Mouse (Mus musculus) ES-Bruce4 (cell line): Measurements from ENCODE around the gene Myadm. TPM values are rescaled to one million over a fixed set of nuclear protein-coding genes. Genes with fewer than 3 reads are reported as not detected.

Source experiments
- H3K27ac ChIP-seq: 2 replicates; pipeline ENCODE4 v1.5.1; 2012; ENCODE audit warnings: low read length, inconsistent platforms; ENCODE audit not compliant: insufficient read depth
- H3K27me3 ChIP-seq: 2 replicates; pipeline ENCODE4 v1.6.1; 2012; ENCODE audit warnings: mild to moderate bottlenecking, low read length, inconsistent platforms; ENCODE audit not compliant: control insufficient read depth, poor library complexity, insufficient read depth, severe bottlenecking
- H3K36me3 ChIP-seq: 2 replicates; pipeline ENCODE4 v1.6.1; 2012; ENCODE audit warnings: inconsistent platforms, mild to moderate bottlenecking, low read length, moderate library complexity; ENCODE audit not compliant: control insufficient read depth, poor library complexity, insufficient read depth, severe bottlenecking
- H3K4me1 ChIP-seq: one replicate; pipeline ENCODE4 v1.8.1; 2011; ENCODE audit warnings: low read length; ENCODE audit not compliant: control insufficient read depth, insufficient read depth
- H3K4me3 ChIP-seq: 2 replicates; pipeline ENCODE4 v1.5.1; 2011; ENCODE audit warnings: low read depth, mild to moderate bottlenecking, low read length
- H3K9ac ChIP-seq: 2 replicates; pipeline ENCODE4 v1.6.1; 2012; ENCODE audit warnings: low read depth, mild to moderate bottlenecking, inconsistent platforms; ENCODE audit not compliant: poor library complexity, severe bottlenecking
- H3K9me3 ChIP-seq: replicated peaks from 2 replicates; pipeline ENCODE4 v1.6.1; 2012; ENCODE audit warnings: mild to moderate bottlenecking, low read length, inconsistent platforms; ENCODE audit not compliant: control insufficient read depth, poor library complexity, insufficient read depth, severe bottlenecking
- CTCF ChIP-seq: IDR thresholded peaks from one replicate; pipeline ENCODE4 v1.8.1; 2011; ENCODE audit warnings: low read depth, low read length
- EP300 ChIP-seq: IDR thresholded peaks from 2 replicates; pipeline ENCODE4 v1.6.1; 2011; ENCODE audit warnings: low read depth, low read length; ENCODE audit not compliant: insufficient read depth
- POLR2A ChIP-seq: IDR thresholded peaks from one replicate; pipeline ENCODE4 v1.8.1; 2011; ENCODE audit warnings: low read length; ENCODE audit not compliant: insufficient read depth
- polyA plus RNA-seq: library from polyadenylated mRNA; stranded (reverse); fragments of >200 nt; gene quantifications from 2 replicates; pipeline ENCODE4 v1.2.4, GENCODE M21; 2011; ENCODE audit warnings: low read depth; ENCODE audit not compliant: missing spikeins, insufficient read depth, insufficient read length

Myadm gene
- polyA plus RNA-seq, 1 experiment: 214 TPM

DNA sequence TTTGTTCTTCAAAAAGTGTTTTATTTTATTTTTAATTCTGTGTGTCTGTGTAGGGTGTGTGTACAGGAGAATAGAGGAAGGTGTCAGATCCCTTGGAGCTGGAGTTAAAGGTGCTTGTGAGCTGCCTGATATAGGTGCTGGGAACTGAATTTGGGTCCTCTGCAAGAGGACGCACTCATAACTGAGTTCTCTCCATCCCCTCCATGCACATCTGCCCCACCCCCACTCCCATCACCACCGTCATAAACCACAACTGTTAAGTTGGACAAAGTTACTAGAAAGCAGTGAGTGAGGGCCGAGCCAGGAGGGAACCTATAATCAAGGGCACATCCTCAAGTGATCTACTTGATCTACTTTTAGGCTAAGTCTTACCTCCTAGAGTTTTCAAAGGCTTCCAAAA, 55.0 kb downstream of the Myadm start:
- no peak for TF ChIP-seq EP300
- no peak for TF ChIP-seq POLR2A
- no peak for TF ChIP-seq CTCF
- Histone ChIP-seq H3K27me3 (no peaks in the 10 kb centered on the region), H3K9me3 (no peaks in the 10 kb centered on the region), H3K9ac (no peak overlapping the region), H3K27ac (no peak overlapping the region), H3K4me1 (peaks cover 5% of the 10 kb centered on the region), H3K4me3 (no peak overlapping the region), H3K36me3 (peaks cover 15% of the 10 kb centered on the region)

DNA sequence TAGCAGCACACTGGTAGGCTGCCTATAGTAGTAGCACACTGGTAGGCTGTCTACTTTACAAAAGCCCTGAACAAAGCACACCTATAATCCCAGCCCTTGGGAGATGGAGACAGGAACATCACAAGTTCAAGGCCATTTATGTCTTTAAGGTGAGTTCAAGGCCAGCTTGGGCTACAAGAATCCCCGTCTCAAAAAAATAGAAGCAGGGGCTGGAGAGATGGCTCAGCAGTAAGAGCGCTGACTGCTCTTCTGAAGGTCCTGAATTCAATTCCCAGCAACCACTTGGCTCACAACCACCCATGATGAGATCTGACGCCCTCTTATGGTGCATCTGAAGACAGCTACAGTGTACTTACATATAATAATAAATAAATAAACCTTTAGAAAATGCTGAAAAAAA, 56.4 kb downstream of the Myadm start:
- Histone ChIP-seq H3K27me3 (no peaks in the 10 kb centered on the region), H3K36me3 (peaks cover 15% of the 10 kb centered on the region), H3K4me3 (no peak overlapping the region), H3K4me1 (peaks cover 7% of the 10 kb centered on the region), H3K9me3 (no peaks in the 10 kb centered on the region), H3K9ac (no peak overlapping the region), H3K27ac (peak overlapping the region; percentile 56; the same call in 1 of the 2 replicates)
- TF ChIP-seq POLR2A (no peak), EP300 (no peak), CTCF (no peak)

DNA sequence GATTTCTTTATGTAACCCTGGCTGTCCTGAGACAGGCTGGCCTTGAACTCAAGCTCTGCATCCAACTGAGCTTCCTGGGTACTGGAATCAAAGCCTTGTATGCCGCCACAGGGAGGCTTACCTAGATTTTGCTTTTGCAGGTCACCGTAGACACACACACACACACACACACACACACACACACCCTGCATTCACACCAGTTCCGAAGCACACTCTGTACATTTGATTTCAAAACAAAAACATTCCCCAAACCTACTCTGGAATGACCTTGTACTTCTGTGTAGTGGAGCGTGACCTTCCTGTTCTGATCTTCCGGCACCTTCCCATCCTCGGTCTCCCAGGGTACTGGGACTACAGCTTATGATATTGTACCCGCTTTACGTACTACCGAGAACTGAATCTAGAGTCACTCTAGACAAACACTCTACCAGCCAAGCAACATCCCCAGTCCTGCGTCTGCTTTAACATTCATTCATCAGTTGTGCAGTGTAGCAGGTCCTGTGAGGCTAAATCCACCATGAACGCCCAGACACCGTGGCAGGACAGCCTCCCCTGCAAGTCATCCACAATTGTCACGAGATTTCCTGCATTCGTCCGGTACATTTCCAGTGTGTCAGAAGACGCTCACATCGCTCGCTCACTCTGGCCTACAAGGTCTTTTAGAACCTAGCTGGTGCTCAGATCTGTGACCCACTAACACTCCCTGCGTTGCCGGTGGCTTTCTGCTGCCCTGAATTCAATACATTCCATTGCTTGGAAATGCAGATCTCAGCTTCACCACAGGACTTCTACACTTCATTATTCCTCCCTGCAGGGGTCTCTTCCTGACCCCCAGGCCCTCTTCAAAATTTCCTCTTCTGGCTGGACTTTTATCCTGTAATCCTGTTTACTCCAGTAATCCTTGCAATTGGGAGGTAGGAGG, 58.7 kb downstream of the Myadm start:
- no peaks in the 10 kb centered on the region for H3K27me3 ChIP-seq
- peak overlapping the region; percentile 27 for H3K9ac ChIP-seq
- peak overlapping the region; percentile 37 for H3K4me3 ChIP-seq
- peaks cover 2% of the 10 kb centered on the region; the same call in 1 of the 2 replicates for H3K36me3 ChIP-seq
- peaks cover 5% of the 10 kb centered on the region for H3K4me1 ChIP-seq
- TF ChIP-seq POLR2A (no peak), CTCF (no peak), EP300 (peak; percentile 98)
- H3K9me3 ChIP-seq: no peaks in the 10 kb centered on the region
- H3K27ac ChIP-seq: peak overlapping the region; percentile 99

DNA sequence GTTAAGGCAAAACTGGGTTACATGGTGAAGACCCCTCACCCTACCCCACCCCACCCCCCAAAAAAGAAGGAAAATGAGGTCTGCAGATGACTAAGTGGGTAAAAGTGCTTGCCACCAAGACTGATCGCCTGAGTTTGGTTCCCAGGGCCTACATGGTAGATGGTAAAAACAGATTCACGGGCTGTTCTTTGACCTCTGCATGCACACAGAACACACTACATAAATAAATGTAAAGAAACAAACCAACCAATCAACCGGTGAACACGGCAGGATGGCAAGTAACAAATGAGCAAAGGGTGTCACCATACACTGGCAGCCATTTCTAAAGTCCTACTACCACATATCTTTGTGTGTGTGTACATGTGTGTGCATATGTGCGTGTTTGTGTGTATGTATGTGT, 59.4 kb downstream of the Myadm start:
- Histone ChIP-seq H3K9me3 (no peaks in the 10 kb centered on the region), H3K36me3 (peaks cover 2% of the 10 kb centered on the region; the same call in 1 of the 2 replicates), H3K4me3 (no peak overlapping the region), H3K27me3 (no peaks in the 10 kb centered on the region), H3K27ac (peak overlapping the region; percentile 99), H3K4me1 (peaks cover 5% of the 10 kb centered on the region), H3K9ac (0 out of 2 replicates have a peak overlapping the region, but pooled peaks have one; percentile 28)
- no peak for TF ChIP-seq POLR2A
- TF ChIP-seq CTCF: no peak
- TF ChIP-seq EP300: no peak

DNA sequence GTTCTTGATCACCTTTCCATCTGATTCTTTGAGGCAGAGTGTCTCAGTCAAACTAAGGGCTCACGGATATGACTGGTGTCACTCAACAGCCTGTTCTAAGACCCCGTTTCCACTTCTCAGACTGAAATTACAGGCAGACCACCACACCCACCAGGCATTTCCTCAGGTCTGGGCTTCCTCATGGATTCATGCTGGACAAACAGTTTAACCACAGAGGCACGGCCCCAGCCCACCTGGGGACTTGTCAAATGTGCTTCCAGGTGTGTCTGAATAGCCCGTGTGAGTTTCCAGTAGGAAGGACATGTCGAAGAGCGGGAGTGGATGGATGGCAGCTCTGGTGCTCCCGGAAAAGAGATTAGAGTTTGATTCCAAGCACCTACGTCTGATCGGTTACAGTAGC, 60.9 kb downstream of the Myadm start:
- H3K36me3 ChIP-seq: no peaks in the 10 kb centered on the region
- no peaks in the 10 kb centered on the region for H3K27me3 ChIP-seq
- H3K4me3 ChIP-seq: no peak overlapping the region
- H3K27ac ChIP-seq: peak overlapping the region; percentile 58
- peaks cover 3% of the 10 kb centered on the region for H3K4me1 ChIP-seq
- peak overlapping the region; percentile 5; the same call in 1 of the 2 replicates for H3K9ac ChIP-seq
- H3K9me3 ChIP-seq: no peaks in the 10 kb centered on the region
- TF ChIP-seq EP300 (0 out of 2 replicates have a peak, but pooled peaks have one; percentile 31), POLR2A (no peak)

Other genes with a start within 250 kb of the Myadm start
- 64.8 and 68.3 TPM in 2 replicates for gene AU018091, start 119.9 kb upstream of the Myadm start, polyA plus RNA-seq
- 0.20 TPM in 1 of 2 replicates, not detected in the other for gene Nlrp12, start 39.3 kb upstream of the Myadm start, polyA plus RNA-seq
- 3.0 and 3.4 TPM in 2 replicates for gene Prkcg, start 99 bp downstream of the Myadm start, polyA plus RNA-seq
- gene Cacng7, start 43.9 kb downstream of the Myadm start, polyA plus RNA-seq: 57.6 and 60.5 TPM in 2 replicates
- 5.2 and 7.6 TPM in 2 replicates for gene Cacng8, start 101.6 kb downstream of the Myadm start, polyA plus RNA-seq
- gene Cacng6, start 135.1 kb downstream of the Myadm start, polyA plus RNA-seq: 16.6 and 17.6 TPM in 2 replicates
- 4.7 and 6.3 TPM in 2 replicates for gene Tarm1, start 213.5 kb downstream of the Myadm start, polyA plus RNA-seq